ENCODE assay signal across 9 mouse cellular contexts in genomic region chr4:97923876-97924316, GRCm38 (mm10).
A peak's percentile ranks its signal among the peaks of the same experiment; 100 is the strongest.
DNase-seq lines count a peak whose midpoint lies in the region; ATAC-seq and TF ChIP-seq lines count a peak whose summit lies in the region.
"Had no signal": no experiment of that assay in that cellular context is flagged by ENCODE, and none has a peak within 500 bp of the region (broad histone marks: within the 10 kb centered on the region; RNA-seq: fewer than 3 reads in every experiment).

No protein-coding gene starts in this region.

- H3K79me2 ChIP-seq in heart, adult 2 months (replicated peaks; ENCODE audit: control insufficient read depth, insufficient read depth, low read length) = no peaks in the 10 kb centered on the region

- WGBS in forebrain, embryonic 12.5 days = 79% methylated on average over 8 of the region's 8 CpGs
- WGBS in forebrain, embryonic 11.5 days = 84% methylated on average over 8 of the region's 8 CpGs
- WGBS in heart, adult 2 months = 7% methylated on average over 8 of the region's 8 CpGs
- whole genome bisulfite sequencing in stomach, embryonic 15.5 days = 50% methylated on average over 8 of the region's 8 CpGs

- no peak overlapping the region for H3K9ac ChIP-seq in forebrain, embryonic 12.5 days
- no peak overlapping the region for H3K9ac ChIP-seq in forebrain, embryonic 11.5 days (ENCODE audit: low read length)
- no peak overlapping the region for H3K9ac ChIP-seq in heart, adult 2 months (ENCODE audit: low read depth, low read length)
- no peak overlapping the region for H3K9ac ChIP-seq in stomach, embryonic 15.5 days
- H3K9ac ChIP-seq: embryonic facial prominence, embryonic 13.5 days had no signal

- no peak overlapping the region for H3K4me2 ChIP-seq in forebrain, embryonic 12.5 days
- no peak overlapping the region for H3K4me2 ChIP-seq in forebrain, embryonic 11.5 days (ENCODE audit: low read depth, low read length, severe bottlenecking)
- no peak overlapping the region for H3K4me2 ChIP-seq in stomach, embryonic 15.5 days
- H3K4me2 ChIP-seq: embryonic facial prominence, embryonic 13.5 days had no signal

- intact Hi-C loops in heart, adult 2 months (cut with DNase I) = loop anchor here (2.0 to 5.0 kb wide), 5 partner anchors 55 to 398 kb away; partner anchors contain the start of gene E130114P18Rik

- H3K4me3 ChIP-seq in forebrain, embryonic 12.5 days (replicated peaks) = no peak overlapping the region
- no peak overlapping the region for H3K4me3 ChIP-seq in forebrain, embryonic 11.5 days (ENCODE audit: low read depth, low read length)
- no peak overlapping the region for H3K4me3 ChIP-seq in heart, adult 2 months
- H3K4me3 ChIP-seq in stomach, embryonic 15.5 days (replicated peaks) = no peak overlapping the region
- H3K4me3 ChIP-seq: embryonic facial prominence, embryonic 13.5 days had no signal

- ATAC-seq in forebrain, embryonic 12.5 days (ENCODE audit: low FRiP score) = no peak
- no peak for ATAC-seq in forebrain, embryonic 11.5 days (replicated peaks; ENCODE audit: low FRiP score)
- ATAC-seq in stomach, embryonic 15.5 days (ENCODE audit: insufficient read depth, low FRiP score, low read depth) = no peak

- no peaks in the 10 kb centered on the region for H3K27me3 ChIP-seq in forebrain, embryonic 12.5 days
- no peaks in the 10 kb centered on the region for H3K27me3 ChIP-seq in forebrain, embryonic 11.5 days (ENCODE audit: control insufficient read depth, insufficient read depth, low read length)
- H3K27me3 ChIP-seq in heart, adult 2 months (ENCODE audit: control insufficient read depth, insufficient read depth, low read length) = no peaks in the 10 kb centered on the region
- H3K27me3 ChIP-seq in stomach, embryonic 15.5 days (replicated peaks) = no peaks in the 10 kb centered on the region
- H3K27me3 ChIP-seq: embryonic facial prominence, embryonic 13.5 days had no signal

- no peaks in the 10 kb centered on the region for H3K36me3 ChIP-seq in forebrain, embryonic 12.5 days (replicated peaks)
- H3K36me3 ChIP-seq in forebrain, embryonic 11.5 days (ENCODE audit: control insufficient read depth, insufficient read depth, low read length) = no peaks in the 10 kb centered on the region
- peaks cover 20% of the 10 kb centered on the region for H3K36me3 ChIP-seq in heart, adult 2 months (ENCODE audit: control insufficient read depth, insufficient read depth, low read length)
- H3K36me3 ChIP-seq in stomach, embryonic 15.5 days = no peaks in the 10 kb centered on the region
- H3K36me3 ChIP-seq: embryonic facial prominence, embryonic 13.5 days had no signal

- TF ChIP-seq CTCF in heart, adult 2 months (IDR thresholded peaks at IDR 0.05) = no peak

- TF ChIP-seq POLR2A in heart, adult 2 months (IDR thresholded peaks at IDR 0.05; ENCODE audit: insufficient read depth, low read depth, low read length) = 0 out of 2 replicates have a peak, but pooled peaks have one; percentile 19

- peak; percentile 88 for TF ChIP-seq EP300 in heart, adult 2 months (IDR thresholded peaks at IDR 0.05; ENCODE audit: insufficient read depth, low read depth, low read length)

- no peaks in the 10 kb centered on the region for H3K9me3 ChIP-seq in forebrain, embryonic 12.5 days
- H3K9me3 ChIP-seq in forebrain, embryonic 11.5 days (ENCODE audit: control insufficient read depth, low read length) = no peaks in the 10 kb centered on the region
- no peaks in the 10 kb centered on the region for H3K9me3 ChIP-seq in stomach, embryonic 15.5 days
- H3K9me3 ChIP-seq: embryonic facial prominence, embryonic 13.5 days had no signal

- H3K4me1 ChIP-seq in forebrain, embryonic 12.5 days = peaks cover 38% of the 10 kb centered on the region
- H3K4me1 ChIP-seq in forebrain, embryonic 11.5 days (replicated peaks; ENCODE audit: control insufficient read depth, insufficient read depth, low read length) = peaks cover 13% of the 10 kb centered on the region; the same call in 1 of the 2 replicates
- peaks cover 18% of the 10 kb centered on the region for H3K4me1 ChIP-seq in heart, adult 2 months (ENCODE audit: control insufficient read depth, insufficient read depth, low read length)
- peaks cover 23% of the 10 kb centered on the region for H3K4me1 ChIP-seq in stomach, embryonic 15.5 days

- H3K27ac ChIP-seq in forebrain, embryonic 12.5 days = peak overlapping the region; percentile 36; the same call in 1 of the 2 replicates
- H3K27ac ChIP-seq in forebrain, embryonic 11.5 days (ENCODE audit: low read depth, low read length) = no peak overlapping the region; the same call in 1 of the 2 replicates
- peak overlapping the region; percentile 70 for H3K27ac ChIP-seq in heart, adult 2 months
- H3K27ac ChIP-seq in stomach, embryonic 15.5 days = peak overlapping the region; percentile 64
- H3K27ac ChIP-seq: embryonic facial prominence, embryonic 13.5 days had no signal

- DNase-seq in forebrain, embryonic 11.5 days (ENCODE audit: low spot score) = no peak
- DNase-seq in urinary bladder, postnatal 14 days (ENCODE audit: low spot score) = peak; percentile 68
- DNase-seq in urinary bladder, adult 2 months (ENCODE audit: low spot score) = no peak
- peak; percentile 75 to 84 for DNase-seq in heart, adult 2 months
- peak; percentile 75 for DNase-seq in kidney, postnatal 14 days
- DNase-seq in thymus, postnatal 10 days (ENCODE audit: low spot score in 2 of 2) = no peak

Comparison
In these comparisons a context has a peak if more than half of its experiments do, and no peak if none do; other contexts are left out.
1. DNase-seq: peak in urinary bladder, postnatal 14 days (single experiment), heart, adult 2 months (2 of 2) and kidney, postnatal 14 days (single experiment); none in forebrain, embryonic 11.5 days (single experiment), urinary bladder, adult 2 months (single experiment) and thymus, postnatal 10 days (0 of 2).